Mouse (Mus musculus) kidney, postnatal 10 days (tissue): ENCODE measurements at regions not wholly inside any gene's neighbourhood (a gene's known extent, or its start where the extent isn't known, plus 50 kb on each side); places are given as distances from the start of the nearest gene placed in this dataset.
"Not testable (repeated sequence)": the region's sequence is repeated elsewhere in the genome, so short reads cannot be mapped to it uniquely, and the experiment has no call there.

ENCODE experiments used
- DNase-seq: peaks from one replicate; pipeline ENCODE4 v3.0.0; 2021; ENCODE audit warnings: mixed read lengths

- no peak for DNase-seq
Observed at GRCm38 (mm10) chr14:83861736-83862135, 581.6 kb upstream of the Pcdh17 start.

DNA sequence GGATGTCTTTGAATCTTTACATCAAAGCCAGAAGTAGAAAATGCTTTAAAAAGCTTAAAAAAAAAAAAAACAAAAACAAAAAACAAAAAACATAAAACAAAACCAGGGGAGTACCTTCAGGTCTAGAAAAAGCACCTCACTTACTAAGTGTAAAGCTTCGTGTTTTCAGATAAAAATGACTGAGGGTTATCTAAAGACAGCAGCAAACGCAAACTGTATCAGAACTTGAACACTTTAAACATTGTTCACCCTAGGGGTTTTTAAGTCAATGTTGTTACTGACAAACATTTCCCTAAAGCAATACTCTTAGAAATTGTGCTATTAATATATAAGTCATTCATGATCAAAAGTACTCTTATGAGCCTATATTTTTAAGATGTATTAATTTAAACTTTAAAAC lies 580.7 kb upstream of the Pcdh17 start:
- DNase-seq: no peak

GRCm38 (mm10) chr14:83886393-83886792 lies 557.0 kb upstream of the Pcdh17 start:
- no peak for DNase-seq

- not testable (repeated sequence) for DNase-seq
Observed at GRCm38 (mm10) chr14:83900711-83901110, 542.7 kb upstream of the Pcdh17 start.

- DNase-seq: no peak
Observed at GRCm38 (mm10) chr14:83943101-83943500, 500.3 kb upstream of the Pcdh17 start.

GRCm38 (mm10) chr14:83944176-83944575 lies 499.2 kb upstream of the Pcdh17 start:
- no peak for DNase-seq

GRCm38 (mm10) chr14:83949696-83950095 lies 493.7 kb upstream of the Pcdh17 start:
- no peak for DNase-seq

DNA sequence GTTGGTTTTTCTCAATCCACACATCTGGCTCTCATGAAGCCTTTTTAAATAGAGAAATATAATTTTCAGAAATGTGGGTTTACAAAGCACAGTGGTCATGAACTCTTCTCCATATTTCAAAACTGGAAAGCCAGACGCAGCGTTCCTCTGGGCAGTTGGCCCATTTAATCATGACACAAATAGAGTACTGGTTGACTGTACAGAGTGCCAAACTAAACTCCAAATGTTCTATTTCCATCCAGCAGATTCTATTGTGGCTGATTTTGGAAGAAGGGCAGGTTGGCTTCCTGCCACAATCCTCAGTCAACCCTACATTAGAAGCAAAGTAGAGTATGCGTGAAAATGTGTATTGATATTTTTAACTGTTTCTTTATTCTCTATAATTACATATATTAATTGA lies 484.3 kb upstream of the Pcdh17 start:
- peak; percentile 65 for DNase-seq

- DNase-seq: no peak
Observed at GRCm38 (mm10) chr14:83983566-83983965, 459.8 kb upstream of the Pcdh17 start.
